Mouse (Mus musculus) hindbrain, embryonic 14.5 days (tissue): ENCODE results near the gene Gm42669. TPM values are rescaled to one million over a fixed set of nuclear protein-coding genes. Genes with fewer than 3 reads are reported as not detected.

Experiments
- ATAC-seq: fragments of 200-750 bp; cut with Nextera tagmentation; 2 replicates; pipeline ENCODE4 v1.8.0; 2017; ENCODE audit warnings: moderate number of reproducible peaks, mild to moderate bottlenecking, moderate TSS enrichment, moderate library complexity; ENCODE audit not compliant: low FRiP score
- DNase-seq: peaks from one replicate; pipeline ENCODE4 v3.0.0-alpha.2; 2015; ENCODE audit warnings: low spot score
- H3K27ac ChIP-seq: fragments of 300-500 bp; sonication (generic); 2 replicates; pipeline ENCODE4 v1.5.1; 2014; ENCODE audit warnings: mild to moderate bottlenecking, moderate library complexity
- H3K27me3 ChIP-seq: fragments of 300-500 bp; sonication (generic); 2 replicates; pipeline ENCODE4 v1.6.1; 2014; ENCODE audit warnings: mild to moderate bottlenecking, low read length, mixed read lengths; ENCODE audit not compliant: control insufficient read depth, insufficient read depth
- H3K36me3 ChIP-seq: fragments of 300-500 bp; sonication (generic); replicated peaks from 2 replicates; pipeline ENCODE4 v1.6.1; 2014; ENCODE audit not compliant: control insufficient read depth, insufficient read depth
- H3K4me1 ChIP-seq: fragments of 300-500 bp; sonication (generic); replicated peaks from 2 replicates; pipeline ENCODE4 v1.6.1; 2014; ENCODE audit warnings: antibody characterized with exemption, low read length, mixed read lengths; ENCODE audit not compliant: control insufficient read depth, insufficient read depth
- H3K4me2 ChIP-seq: fragments of 300-500 bp; sonication (generic); replicated peaks from 2 replicates; pipeline ENCODE4 v1.6.1; 2014; ENCODE audit warnings: mild to moderate bottlenecking, moderate library complexity
- H3K4me3 ChIP-seq: fragments of 300-500 bp; sonication (generic); replicated peaks from 2 replicates; pipeline ENCODE4 v1.5.1; 2014; ENCODE audit warnings: mild to moderate bottlenecking, low read length
- H3K9ac ChIP-seq: fragments of 300-500 bp; sonication (generic); 2 replicates; pipeline ENCODE4 v1.6.1; 2014
- H3K9me3 ChIP-seq: fragments of 300-500 bp; sonication (generic); 2 replicates; pipeline ENCODE4 v1.6.1; 2016; ENCODE audit warnings: low read length; ENCODE audit not compliant: control insufficient read depth
- WGBS: fragments of 180-500 bp; shearing (Covaris S2); extraction: QIAGEN DNeasy Blood & Tissue Kit; methylation state at CpG from one replicate; pipeline ENCODE4 v1.1.7; 2014; 5-methylcytosine and 5-hydroxymethylcytosine counted together
- polyA plus RNA-seq: library from polyadenylated mRNA; unstranded; fragments of >200 nt; fragmentation: Nextera tagmentation; extraction: Ambion mirVana; gene quantifications from 2 replicates; pipeline ENCODE4 v1.2.1, GENCODE M21; 2014

The Gm42669 gene
- polyA plus RNA-seq, 1 experiment from 2014 or later: 0.91 TPM

DNA sequence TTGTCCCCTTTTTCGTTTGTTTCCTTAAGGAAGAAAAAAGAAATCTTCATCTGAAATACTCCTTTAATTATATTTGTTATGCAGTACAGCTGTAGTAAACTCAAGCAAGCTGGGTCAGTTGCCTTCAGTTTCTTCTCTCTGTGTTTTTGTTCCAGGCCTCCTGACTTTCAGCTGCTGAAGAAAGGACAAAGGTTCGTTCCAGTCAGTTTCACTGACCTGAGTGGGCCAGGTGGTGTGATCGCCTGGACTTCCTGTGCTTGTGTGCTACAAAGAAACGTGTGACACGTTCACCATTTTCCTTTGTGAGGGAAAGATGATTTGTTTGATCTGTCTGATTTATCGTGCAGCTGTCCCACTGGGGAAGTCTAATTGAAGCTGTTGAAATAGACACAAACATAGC, 110.6 kb downstream of the Gm42669 start:
- WGBS: 86% methylated on average over 6 of the region's 6 CpGs
- H3K9me3 ChIP-seq: no peaks in the 10 kb centered on the region
- ATAC-seq: no peak

DNA sequence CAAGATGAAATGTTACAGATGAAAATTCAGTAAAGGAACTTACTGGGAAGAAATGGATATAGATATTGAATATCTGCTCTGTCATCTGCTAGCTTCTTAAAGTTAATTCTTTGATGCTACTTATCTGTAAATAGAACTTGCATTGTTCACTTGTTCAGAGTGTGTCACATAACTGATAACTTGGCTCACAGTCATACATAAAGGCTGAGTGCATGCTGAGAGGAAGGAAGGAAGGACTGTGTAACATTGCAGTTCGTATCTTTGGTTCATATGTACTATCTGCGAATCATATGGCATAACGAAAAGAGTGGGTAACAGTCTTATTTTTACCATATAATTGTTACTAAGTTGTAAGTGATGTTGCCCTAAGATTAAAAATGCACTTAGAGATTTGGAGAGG, 113.9 kb downstream of the Gm42669 start:
- ATAC-seq: no peak
- WGBS: 97% methylated on average over 3 of the region's 3 CpGs
- peaks cover 58% of the 10 kb centered on the region for H3K36me3 ChIP-seq
- no peak overlapping the region for H3K4me2 ChIP-seq
- no peaks in the 10 kb centered on the region for H3K4me1 ChIP-seq
- no peaks in the 10 kb centered on the region for H3K9me3 ChIP-seq
- no peak for DNase-seq
- H3K27ac ChIP-seq: no peak overlapping the region
- H3K9ac ChIP-seq: no peak overlapping the region
- H3K4me3 ChIP-seq: no peak overlapping the region
- no peaks in the 10 kb centered on the region for H3K27me3 ChIP-seq

More for the DNA sequence above, 110.6 kb downstream of the Gm42669 start:
- no peak overlapping the region for H3K9ac ChIP-seq
- H3K4me3 ChIP-seq: no peak overlapping the region
- H3K36me3 ChIP-seq: peaks cover 58% of the 10 kb centered on the region
- no peaks in the 10 kb centered on the region for H3K4me1 ChIP-seq
- H3K4me2 ChIP-seq: no peak overlapping the region
- H3K27ac ChIP-seq: no peak overlapping the region
- no peaks in the 10 kb centered on the region for H3K27me3 ChIP-seq
- DNase-seq: no peak

Other genes with a start within 250 kb of the Gm42669 start
- 7.1 TPM in 2 replicates for gene Tgfbr3, start 218.0 kb upstream of the Gm42669 start, polyA plus RNA-seq
- gene Brdt, start 176.5 kb upstream of the Gm42669 start, polyA plus RNA-seq: 3.2 and 3.4 TPM in 2 replicates
- gene Ephx4, start 104.9 kb upstream of the Gm42669 start, polyA plus RNA-seq: 2.9 and 3.2 TPM in 2 replicates
- gene Lpcat2b, start 76.1 kb upstream of the Gm42669 start, polyA plus RNA-seq: not detected in 2 replicates
- gene Btbd8, start 69.6 kb upstream of the Gm42669 start, polyA plus RNA-seq: 17.9 and 23.0 TPM in 2 replicates
- gene 1700028K03Rik, start 27.1 kb downstream of the Gm42669 start, polyA plus RNA-seq: 0.17 and 0.20 TPM in 2 replicates
- gene Rpap2, start 89.8 kb downstream of the Gm42669 start, polyA plus RNA-seq: 25.9 and 26.6 TPM in 2 replicates
- gene Glmn, start 90.3 kb downstream of the Gm42669 start, polyA plus RNA-seq: 33.7 and 36.1 TPM in 2 replicates
- gene Gfi1, start 218.4 kb downstream of the Gm42669 start, polyA plus RNA-seq: 0.08 TPM in 1 of 2 replicates, not detected in the other